Mouse (Mus musculus) heart, postnatal 4 days (tissue): ENCODE measurements at regions not wholly inside any gene's neighbourhood (a gene's known extent, or its start where the extent isn't known, plus 50 kb on each side); places are given as distances from the start of the nearest gene placed in this dataset.

Experiments used
- DNase-seq: peaks from one replicate; pipeline ENCODE4 v3.0.0; 2021

- DNase-seq = no peak
These were observed 74.0 kb upstream of the Ppara start for GRCm38 (mm10) chr15:85660528-85661392.

GRCm38 (mm10) chr15:85661393-85661690 lies 73.4 kb upstream of the Ppara start:
- DNase-seq = no peak

- no peak for DNase-seq
These were observed 73.0 kb upstream of the Ppara start for GRCm38 (mm10) chr15:85661771-85662170.

DNA sequence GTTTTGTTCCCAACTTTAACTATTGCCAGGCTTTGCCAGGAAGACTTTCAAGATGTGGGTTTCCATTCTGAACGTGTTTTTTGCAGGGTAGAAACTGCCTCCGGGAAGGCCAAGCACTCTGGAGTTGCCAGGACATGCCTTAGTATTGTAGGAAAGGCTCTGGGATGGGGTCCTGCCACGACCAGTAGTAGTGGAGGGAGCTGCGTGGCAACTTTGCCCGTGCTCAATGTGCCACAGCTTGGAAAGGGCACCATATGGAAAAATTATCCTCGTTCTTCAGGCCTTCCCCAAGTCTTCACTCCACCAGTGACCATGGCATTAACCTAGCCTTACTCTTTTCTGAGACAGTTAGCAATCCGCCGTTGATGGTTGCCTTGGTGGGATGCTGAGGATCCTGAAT lies 72.5 kb upstream of the Ppara start:
- DNase-seq = no peak

DNA sequence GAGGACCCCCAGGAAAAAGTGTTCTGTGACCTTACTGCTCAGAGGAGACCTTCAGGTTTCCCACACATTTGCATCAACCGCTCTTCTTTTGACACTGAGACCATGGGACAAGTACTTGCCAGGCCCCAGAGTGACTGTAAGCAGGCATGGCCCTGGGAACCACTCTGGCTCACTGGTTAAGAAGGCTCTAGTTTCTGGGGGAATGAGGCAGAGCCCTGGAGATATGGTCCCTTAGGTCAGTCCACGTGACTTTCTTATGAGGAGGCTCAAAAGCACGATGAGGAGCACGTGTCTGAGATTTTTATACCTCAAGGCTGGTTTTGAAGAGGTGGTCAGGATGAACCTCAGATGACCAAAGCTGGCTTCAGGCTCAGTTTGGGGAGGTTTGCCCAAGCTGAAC lies 72.1 kb upstream of the Ppara start:
- DNase-seq = no peak

DNA sequence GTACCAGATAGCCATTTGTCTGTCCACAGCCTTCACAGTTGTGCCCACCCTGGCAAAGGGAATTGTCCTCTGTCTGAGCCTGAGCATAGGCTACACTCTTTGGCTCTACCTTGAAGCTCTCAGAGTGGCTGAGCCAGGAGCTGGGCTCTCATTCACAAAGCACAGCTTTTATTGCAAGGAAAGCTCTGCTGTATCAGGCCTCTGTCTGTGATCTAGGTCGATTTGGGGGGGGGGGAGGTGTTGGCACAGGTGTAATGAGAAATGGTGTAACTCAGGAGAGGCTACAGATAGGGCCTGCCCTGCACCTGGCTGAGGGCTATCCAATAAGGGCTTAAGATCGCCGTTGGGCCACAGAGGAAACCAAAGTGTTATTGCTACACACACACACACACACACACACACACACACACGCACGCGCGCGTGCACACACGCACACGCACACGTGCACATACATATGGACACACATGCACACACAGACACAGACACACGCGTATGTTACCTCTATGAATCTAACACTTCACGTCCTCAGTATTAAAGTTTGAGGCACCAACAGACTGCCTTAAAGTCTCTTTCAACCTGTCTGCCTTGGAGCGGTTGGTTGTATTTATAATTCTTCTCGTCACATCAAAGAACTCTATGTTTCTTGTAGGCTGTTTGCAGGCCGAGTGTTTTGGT lies 70.9 kb upstream of the Ppara start:
- no peak for DNase-seq

DNA sequence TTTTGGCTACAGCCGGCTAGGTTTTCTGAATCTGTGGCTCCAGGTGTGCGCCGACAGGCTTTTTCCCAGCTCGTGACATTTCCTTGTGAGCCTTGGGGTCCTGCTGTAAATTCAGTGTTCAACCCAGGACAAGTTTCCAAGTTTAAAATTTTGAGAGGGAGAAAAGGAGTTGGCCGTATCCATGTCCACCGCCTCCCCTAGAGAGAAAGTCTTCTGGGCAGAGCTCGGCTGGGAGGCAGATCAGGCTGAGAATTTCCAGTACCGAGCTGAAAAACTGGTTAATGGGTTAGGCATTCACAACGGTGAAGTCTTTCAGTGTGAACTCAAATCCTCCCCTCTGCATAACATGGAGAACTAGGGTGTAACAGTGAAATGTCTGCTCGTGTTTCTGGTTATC lies 70.4 kb upstream of the Ppara start:
- DNase-seq = no peak

DNA sequence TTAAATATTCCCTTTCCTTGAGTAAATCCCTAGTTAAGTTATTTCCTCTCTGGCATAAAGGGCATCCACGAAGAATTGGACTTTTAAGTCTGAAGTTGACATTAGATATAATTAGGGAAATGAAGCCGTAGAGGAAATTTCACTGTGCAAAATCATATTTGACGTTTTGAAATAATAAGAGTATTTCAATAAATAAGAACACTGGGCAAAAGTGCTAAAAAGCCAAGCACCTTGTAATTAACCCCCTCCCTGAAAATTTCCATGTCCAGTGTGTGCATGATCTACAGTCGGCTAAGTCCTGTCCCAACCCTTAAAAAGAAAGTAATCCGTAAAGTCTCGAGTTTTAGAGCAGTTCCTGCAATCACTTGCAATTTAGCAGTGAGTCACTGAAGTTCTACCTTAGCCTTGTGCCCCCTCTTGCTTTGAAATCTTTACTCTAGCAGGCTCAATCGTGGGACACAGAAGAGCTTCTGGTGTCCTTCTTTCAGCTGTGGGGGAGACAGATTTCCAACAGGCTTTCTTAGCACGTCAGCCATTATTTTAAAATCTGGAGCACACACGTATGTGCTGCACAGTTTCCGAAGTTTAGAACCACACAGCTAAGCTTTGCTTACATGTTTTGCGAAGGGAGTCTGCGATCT lies 69.5 kb upstream of the Ppara start:
- no peak for DNase-seq

- no peak for DNase-seq
These were observed 68.3 kb upstream of the Ppara start for GRCm38 (mm10) chr15:85666496-85666895.

- peak; percentile 48 for DNase-seq
These were observed 67.4 kb upstream of the Ppara start for GRCm38 (mm10) chr15:85667381-85667791.

- DNase-seq = no peak
These were observed 66.7 kb upstream of the Ppara start for GRCm38 (mm10) chr15:85667906-85668590.

DNA sequence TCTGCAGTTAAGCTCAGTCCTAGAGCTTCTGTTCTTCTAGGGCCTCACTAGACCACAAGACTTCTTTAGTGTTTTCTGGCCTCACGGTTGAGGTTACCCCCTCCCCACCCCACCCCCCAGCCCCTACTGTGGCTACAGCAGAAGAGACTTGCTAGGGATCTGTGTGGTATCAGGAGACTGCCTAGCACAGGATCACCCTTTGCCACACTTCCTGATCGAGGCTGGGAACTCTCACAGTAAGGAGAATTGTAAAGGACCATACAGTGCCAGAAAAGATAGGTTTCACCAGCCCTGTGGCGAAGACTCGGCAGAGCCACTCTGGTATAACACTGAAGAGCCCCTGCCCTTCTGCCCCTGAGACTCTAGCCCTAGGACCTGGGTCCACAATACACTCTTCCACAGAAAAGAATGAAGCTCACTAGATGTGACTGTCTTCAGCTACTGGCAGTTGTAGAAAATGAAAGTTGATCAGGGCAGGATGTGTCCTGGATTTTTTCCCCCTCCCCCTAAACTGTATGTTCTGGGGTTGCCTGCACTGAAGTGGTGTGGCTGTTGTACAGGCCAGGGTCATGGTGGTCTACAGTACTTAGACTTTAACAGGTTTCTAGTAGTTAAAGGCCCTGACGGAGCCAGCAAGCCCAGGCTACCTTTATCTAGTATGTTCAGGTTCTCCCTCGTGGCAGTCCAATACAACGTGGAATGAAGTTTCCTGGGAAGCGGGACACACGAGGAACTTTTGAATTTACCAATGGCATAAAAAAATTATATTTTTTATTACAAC lies 65.7 kb upstream of the Ppara start:
- DNase-seq = no peak

GRCm38 (mm10) chr15:85669652-85670175 lies 65.1 kb upstream of the Ppara start:
- peak; percentile 89 for DNase-seq

DNA sequence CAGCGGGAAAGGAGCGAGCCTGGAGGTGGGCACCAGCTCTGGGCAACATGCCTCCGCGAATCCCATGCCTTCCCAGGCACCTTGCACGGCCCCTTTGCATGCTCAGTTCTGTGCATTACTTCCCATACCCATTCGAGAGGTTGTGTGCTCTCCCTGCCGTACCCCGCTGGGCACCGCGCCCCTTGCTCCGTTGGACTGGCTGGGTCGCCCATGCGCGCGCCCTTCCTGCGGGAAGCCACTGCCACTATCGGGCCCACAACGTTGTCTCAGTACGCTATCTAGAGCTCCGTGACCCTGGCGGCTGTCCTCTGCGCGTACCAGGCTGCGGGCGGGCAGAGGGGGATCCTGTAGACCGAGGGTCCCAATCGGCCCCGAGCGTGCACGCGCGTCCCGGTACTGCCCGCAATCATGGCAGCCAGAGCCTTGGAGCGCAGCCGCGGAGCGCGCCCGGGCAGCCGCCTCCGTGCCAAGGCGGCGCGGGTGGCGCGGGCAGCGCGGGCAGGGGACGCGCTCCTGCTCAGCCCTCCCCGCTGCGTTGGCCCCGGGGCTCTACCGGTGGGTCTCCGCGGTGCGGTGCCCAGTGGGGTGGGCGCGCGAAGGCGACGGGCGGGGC lies 64.5 kb upstream of the Ppara start:
- peak; percentile 74 for DNase-seq

- peak; percentile 97 for DNase-seq
These were observed 63.7 kb upstream of the Ppara start for GRCm38 (mm10) chr15:85670789-85671700.

DNA sequence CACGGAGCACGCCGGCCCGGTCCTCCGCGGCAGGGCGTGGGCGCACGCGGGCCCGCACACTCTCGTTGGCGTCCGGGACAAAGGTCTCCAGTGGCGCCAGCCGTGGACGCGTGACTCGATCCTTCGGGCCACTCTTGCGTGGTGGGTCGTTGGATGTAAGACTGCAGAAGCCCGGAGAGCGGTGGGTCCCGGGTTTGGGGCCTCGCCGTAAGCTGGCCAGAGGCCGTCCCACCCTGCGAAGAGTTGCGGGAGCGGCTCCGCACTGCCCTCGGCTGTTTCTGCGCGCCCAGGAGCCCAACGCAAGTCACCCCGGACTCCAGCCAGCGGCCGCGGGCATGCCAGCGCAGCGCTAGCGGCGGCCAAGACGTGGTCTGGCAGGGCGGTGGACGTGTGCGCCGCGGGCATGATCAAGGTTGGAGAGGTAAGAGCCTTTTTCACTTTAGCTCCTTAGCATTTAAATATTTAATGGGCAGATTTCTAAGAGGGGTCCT lies 63.0 kb upstream of the Ppara start:
- peak; percentile 73 for DNase-seq

DNA sequence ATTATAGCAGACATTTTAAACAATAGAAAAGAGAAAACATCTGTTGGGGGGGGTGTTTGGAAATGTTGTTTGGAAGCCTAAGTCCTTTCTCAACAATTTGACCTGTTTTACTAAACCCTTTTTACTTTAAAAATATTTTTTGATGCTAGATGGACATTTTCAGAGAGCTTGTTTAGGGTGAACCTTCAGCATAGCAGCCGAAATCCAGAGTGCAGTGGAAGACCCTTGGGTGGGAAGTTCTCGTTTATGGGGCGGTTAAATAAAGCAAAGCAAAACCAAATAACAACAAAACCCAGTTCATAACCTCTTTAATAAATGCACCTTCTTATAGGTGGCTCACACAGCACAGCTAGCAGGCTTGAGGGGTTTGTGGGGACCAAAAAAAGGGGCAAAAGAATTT lies 62.4 kb upstream of the Ppara start:
- no peak for DNase-seq

GRCm38 (mm10) chr15:85672931-85673330 lies 61.9 kb upstream of the Ppara start:
- no peak for DNase-seq

DNA sequence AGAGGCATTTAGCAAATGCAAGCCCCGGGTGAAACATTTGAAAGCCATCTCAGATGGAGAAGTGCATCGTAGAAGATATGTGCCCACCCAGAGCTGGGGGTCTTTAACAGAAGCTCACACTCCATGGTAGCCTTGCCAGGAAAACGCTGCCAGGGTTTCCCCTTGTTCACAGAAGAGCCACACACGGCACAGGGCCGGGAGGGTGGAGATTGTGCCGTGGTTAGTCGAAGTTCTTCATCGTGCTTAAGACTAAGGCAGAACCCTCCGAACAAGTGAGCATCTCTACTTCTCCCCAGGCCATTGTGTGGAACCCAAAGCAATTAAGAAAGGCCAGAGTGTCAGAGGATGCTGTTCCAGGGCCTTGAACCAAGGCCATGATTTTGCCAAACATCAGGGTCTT lies 61.3 kb upstream of the Ppara start:
- no peak for DNase-seq
